Mouse (Mus musculus): ENCODE results near the gene Fto. TPM values are rescaled to one million over a fixed set of nuclear protein-coding genes. Genes with fewer than 3 reads are reported as not detected.

Gene Fto
- 105 and 110 TPM in 2 replicates for polyA plus RNA-seq (2014; fragmentation: Nextera tagmentation; extraction: Ambion mirVana)

DNA sequence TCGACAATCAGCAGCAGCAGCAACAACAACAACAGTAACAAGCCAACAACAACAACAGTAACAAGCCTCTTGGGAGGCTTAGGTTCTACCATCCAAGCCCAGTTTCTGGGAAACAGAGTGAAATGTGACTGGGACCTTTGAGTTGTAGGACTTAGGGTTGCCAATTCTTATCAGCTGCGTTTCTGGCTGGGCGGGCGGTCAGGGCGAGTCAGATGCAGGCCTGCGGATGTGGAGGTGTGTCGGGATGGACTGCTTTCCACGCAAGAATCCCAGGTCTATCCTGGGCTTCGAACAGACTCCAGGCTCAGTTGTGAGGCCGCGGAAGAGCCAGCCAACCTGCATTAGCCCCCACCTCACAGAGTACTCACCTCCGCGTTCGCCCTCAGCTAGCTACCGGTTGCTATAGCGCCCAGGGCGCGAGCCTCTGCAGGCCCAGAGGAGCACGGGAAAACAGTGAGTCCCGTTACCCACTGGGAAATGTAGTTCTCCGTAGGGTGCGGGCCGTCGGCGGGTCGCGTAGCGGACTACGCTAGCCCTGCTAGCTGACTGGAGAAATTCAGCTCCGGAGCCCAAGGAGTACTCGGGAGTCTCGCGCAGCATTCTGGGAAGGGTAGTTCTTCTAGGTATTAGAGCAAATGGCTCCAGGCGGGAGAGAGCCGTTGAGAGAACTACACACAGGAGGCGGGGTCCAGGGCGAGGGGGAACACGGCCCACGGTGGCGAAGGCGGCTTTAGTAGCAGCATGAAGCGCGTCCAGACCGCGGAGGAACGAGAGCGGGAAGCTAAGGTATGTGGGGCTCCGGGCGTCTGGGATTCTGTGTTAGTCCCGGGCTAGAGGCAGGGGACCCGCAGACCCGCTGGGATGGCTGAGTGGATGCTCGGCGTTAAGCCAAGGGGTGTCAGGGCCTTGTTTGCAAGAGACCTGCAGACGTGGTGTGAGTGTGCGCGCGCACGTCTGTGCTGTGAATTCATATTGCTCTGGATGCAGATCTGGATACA, at the start of gene Fto, which contains the start of gene Rpgrip1l:
Gene Fto (plus strand): TSS at position 691 of the 998 bp plus-strand sequence.
Gene Rpgrip1l (minus strand): TSS at position 428 of the 998 bp plus-strand sequence.
- Histone ChIP-seq H3K9me3 (ENCODE audit: control insufficient read depth, low read length) (no peaks in the 10 kb centered on the region), H3K4me3 (ENCODE audit: low read depth, low read length) (peak within 1 kb of the TSS; percentile 83), H3K27ac (ENCODE audit: low read depth, low read length) (no peak within 1 kb of the TSS), H3K4me2 (peak within 1 kb of the TSS; percentile 80), H3K27me3 (ENCODE audit: control insufficient read depth, insufficient read depth, low read length) (no peaks in the 10 kb centered on the region), H3K9ac (ENCODE audit: low read length) (peak within 1 kb of the TSS; percentile 92), H3K36me3 (ENCODE audit: control insufficient read depth, insufficient read depth, low read length) (no peaks in the 10 kb centered on the region), H3K4me1 (ENCODE audit: control insufficient read depth, insufficient read depth, low read length) (peaks cover 15% of the 10 kb centered on the region)
- ATAC-seq (ENCODE audit: low FRiP score) (peak; percentile 99), DNase-seq (ENCODE audit: low spot score, missing footprints) (peak; percentile 99)
- WGBS: 1% methylated on average over 59 of the region's 59 CpGs

DNA sequence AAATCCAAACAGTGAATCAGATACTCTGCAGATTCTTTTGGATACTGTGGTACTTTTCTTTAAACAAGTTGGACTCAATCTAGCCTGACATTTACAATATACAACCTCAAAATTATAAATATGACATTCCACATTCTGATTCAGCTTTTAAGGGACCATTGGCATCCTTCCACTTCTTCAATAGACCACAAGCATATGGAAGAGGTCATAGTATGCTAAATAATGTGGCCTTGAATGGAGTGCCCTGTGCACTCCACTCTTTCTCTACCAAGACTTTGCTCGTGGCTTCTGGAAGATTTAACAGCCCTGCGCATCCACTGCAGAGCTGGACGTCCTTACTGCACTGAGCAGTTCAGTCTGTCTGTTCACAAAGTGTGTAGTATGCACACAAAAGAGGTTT, 49.4 kb upstream of the Fto start:
- H3K9ac ChIP-seq (ENCODE audit: low read length): no peak overlapping the region
- H3K4me2 ChIP-seq: no peak overlapping the region
- H3K36me3 ChIP-seq (ENCODE audit: control insufficient read depth, insufficient read depth, low read length): no peaks in the 10 kb centered on the region
- H3K27ac ChIP-seq (ENCODE audit: low read depth, low read length): no peak overlapping the region
- no peak for ATAC-seq (ENCODE audit: low FRiP score)
- 82% methylated on average over 3 of the region's 3 CpGs for WGBS
- no peaks in the 10 kb centered on the region for H3K9me3 ChIP-seq (ENCODE audit: control insufficient read depth, low read length)
- no peaks in the 10 kb centered on the region for H3K4me1 ChIP-seq (ENCODE audit: control insufficient read depth, insufficient read depth, low read length)
- H3K27me3 ChIP-seq (ENCODE audit: control insufficient read depth, insufficient read depth, low read length): no peaks in the 10 kb centered on the region
- no peak overlapping the region for H3K4me3 ChIP-seq (ENCODE audit: low read depth, low read length)
- no peak for DNase-seq (ENCODE audit: low spot score, missing footprints)

DNA sequence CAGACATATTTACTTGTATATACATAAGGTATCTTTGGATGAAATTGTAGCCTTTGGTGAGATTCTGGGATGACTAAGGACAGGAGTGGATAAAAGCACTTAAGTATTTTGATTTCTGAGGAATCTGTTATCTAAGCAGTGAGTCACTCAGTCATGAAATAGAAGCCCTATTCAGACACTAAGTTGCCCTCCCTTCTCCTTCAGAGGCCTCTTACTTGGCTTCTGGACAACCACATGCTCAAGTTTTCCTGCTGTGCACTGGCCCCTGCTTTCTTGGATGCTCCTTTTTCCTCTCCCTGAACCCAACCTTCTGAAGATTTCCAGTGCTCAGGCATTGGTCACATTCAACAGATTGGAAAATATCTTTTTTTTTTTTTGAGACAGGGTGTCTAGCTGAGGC, 48.8 kb upstream of the Fto start:
- Histone ChIP-seq H3K36me3 (ENCODE audit: control insufficient read depth, insufficient read depth, low read length) (no peaks in the 10 kb centered on the region), H3K4me3 (ENCODE audit: low read depth, low read length) (no peak overlapping the region), H3K9ac (ENCODE audit: low read length) (no peak overlapping the region), H3K4me1 (ENCODE audit: control insufficient read depth, insufficient read depth, low read length) (no peaks in the 10 kb centered on the region), H3K4me2 (no peak overlapping the region), H3K27me3 (ENCODE audit: control insufficient read depth, insufficient read depth, low read length) (no peaks in the 10 kb centered on the region), H3K27ac (ENCODE audit: low read depth, low read length) (no peak overlapping the region), H3K9me3 (ENCODE audit: control insufficient read depth, low read length) (no peaks in the 10 kb centered on the region)
- ATAC-seq (ENCODE audit: low FRiP score) (no peak), DNase-seq (ENCODE audit: low spot score, missing footprints) (no peak)

GRCm38 (mm10) chr8:91269374-91269958, 43.9 kb upstream of the Fto start:
- Histone ChIP-seq H3K9ac (ENCODE audit: low read length) (no peak overlapping the region), H3K9me3 (ENCODE audit: control insufficient read depth, low read length) (no peaks in the 10 kb centered on the region), H3K4me2 (no peak overlapping the region), H3K4me3 (ENCODE audit: low read depth, low read length) (no peak overlapping the region), H3K4me1 (ENCODE audit: control insufficient read depth, insufficient read depth, low read length) (no peaks in the 10 kb centered on the region), H3K27ac (ENCODE audit: low read depth, low read length) (no peak overlapping the region), H3K36me3 (ENCODE audit: control insufficient read depth, insufficient read depth, low read length) (no peaks in the 10 kb centered on the region), H3K27me3 (ENCODE audit: control insufficient read depth, insufficient read depth, low read length) (no peaks in the 10 kb centered on the region)
- 81% methylated on average over 2 of the region's 2 CpGs for WGBS
- DNase-seq (ENCODE audit: low spot score, missing footprints) (no peak), ATAC-seq (ENCODE audit: low FRiP score) (no peak)

DNA sequence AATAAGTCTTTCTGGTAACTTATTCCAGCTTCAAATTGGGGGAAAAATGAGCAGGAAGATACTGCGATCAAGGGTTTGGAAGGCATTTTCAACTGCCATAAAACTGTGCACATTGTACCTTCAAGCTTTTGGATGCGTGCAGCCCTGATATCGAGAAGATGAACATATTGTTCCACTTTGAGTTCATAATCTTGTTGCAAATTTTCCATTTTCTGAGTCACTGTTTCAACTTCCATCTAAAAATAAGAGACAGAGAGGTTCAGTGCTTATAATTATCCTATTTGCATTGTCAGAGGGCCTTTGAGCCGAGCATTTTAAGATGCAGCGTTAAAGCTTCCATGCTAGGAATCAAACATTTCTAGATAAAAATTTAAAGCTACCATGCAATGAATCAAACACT, 39.8 kb upstream of the Fto start:
- Histone ChIP-seq H3K4me1 (ENCODE audit: control insufficient read depth, insufficient read depth, low read length) (no peaks in the 10 kb centered on the region), H3K4me2 (no peak overlapping the region), H3K9me3 (ENCODE audit: control insufficient read depth, low read length) (no peaks in the 10 kb centered on the region; the same call in 1 of the 2 replicates), H3K4me3 (ENCODE audit: low read depth, low read length) (no peak overlapping the region), H3K27ac (ENCODE audit: low read depth, low read length) (no peak overlapping the region), H3K27me3 (ENCODE audit: control insufficient read depth, insufficient read depth, low read length) (no peaks in the 10 kb centered on the region), H3K36me3 (ENCODE audit: control insufficient read depth, insufficient read depth, low read length) (no peaks in the 10 kb centered on the region; the same call in 1 of the 2 replicates), H3K9ac (ENCODE audit: low read length) (no peak overlapping the region)
- ATAC-seq (ENCODE audit: low FRiP score): no peak
- no peak for DNase-seq (ENCODE audit: low spot score, missing footprints)
- WGBS: 95% methylated on average over 5 of the region's 5 CpGs

DNA sequence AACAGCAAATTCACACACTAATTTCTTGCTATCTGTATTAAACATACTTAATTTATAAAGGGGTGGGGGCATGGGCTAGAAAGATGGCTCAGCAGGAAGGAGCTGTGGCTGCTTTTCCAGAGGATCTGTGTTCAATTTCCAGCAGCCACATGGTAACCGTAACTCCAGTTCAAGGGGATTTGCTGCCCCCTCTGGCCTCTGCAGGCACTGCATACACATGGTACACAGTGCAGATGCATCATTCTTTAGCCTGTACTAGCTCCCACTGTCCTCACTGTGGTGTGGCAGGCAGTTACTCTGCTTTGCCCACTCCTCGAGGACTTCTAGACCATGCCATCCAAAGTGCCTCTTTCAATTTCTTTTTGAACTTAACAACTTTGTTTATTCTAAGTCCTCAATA, 37.0 kb upstream of the Fto start:
- WGBS: 89% methylated on average over 2 of the region's 2 CpGs
- H3K27ac ChIP-seq (ENCODE audit: low read depth, low read length): no peak overlapping the region
- no peak for ATAC-seq (ENCODE audit: low FRiP score)
- H3K36me3 ChIP-seq (ENCODE audit: control insufficient read depth, insufficient read depth, low read length): no peaks in the 10 kb centered on the region; the same call in 1 of the 2 replicates
- H3K4me3 ChIP-seq (ENCODE audit: low read depth, low read length): no peak overlapping the region
- no peak overlapping the region for H3K4me2 ChIP-seq
- no peaks in the 10 kb centered on the region; the same call in 1 of the 2 replicates for H3K9me3 ChIP-seq (ENCODE audit: control insufficient read depth, low read length)
- H3K4me1 ChIP-seq (ENCODE audit: control insufficient read depth, insufficient read depth, low read length): no peaks in the 10 kb centered on the region
- H3K9ac ChIP-seq (ENCODE audit: low read length): no peak overlapping the region
- H3K27me3 ChIP-seq (ENCODE audit: control insufficient read depth, insufficient read depth, low read length): no peaks in the 10 kb centered on the region
- DNase-seq (ENCODE audit: low spot score, missing footprints): no peak

DNA sequence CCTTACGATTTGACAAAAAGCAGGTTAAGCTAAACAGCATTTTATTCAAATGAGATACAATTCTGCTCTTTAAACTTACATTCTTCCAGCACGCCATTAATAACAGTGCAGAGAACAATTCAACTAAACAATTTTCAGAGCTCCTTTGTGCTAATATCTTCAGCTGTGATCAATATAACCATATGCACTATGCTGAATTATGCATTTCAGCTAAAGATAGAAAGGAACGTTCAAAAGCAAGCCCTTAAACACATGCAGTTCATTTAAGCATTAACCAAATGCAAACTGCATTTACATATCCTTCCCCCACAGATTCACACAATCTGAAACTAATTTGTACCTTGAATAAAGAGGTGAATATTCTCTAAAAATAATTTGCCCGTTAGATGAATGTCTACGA, 35.3 kb upstream of the Fto start:
- H3K27ac ChIP-seq (ENCODE audit: low read depth, low read length): no peak overlapping the region
- ATAC-seq (ENCODE audit: low FRiP score) (no peak), DNase-seq (ENCODE audit: low spot score, missing footprints) (no peak)
- no peaks in the 10 kb centered on the region; the same call in 1 of the 2 replicates for H3K9me3 ChIP-seq (ENCODE audit: control insufficient read depth, low read length)
- H3K9ac ChIP-seq (ENCODE audit: low read length): no peak overlapping the region
- H3K4me2 ChIP-seq: no peak overlapping the region
- H3K27me3 ChIP-seq (ENCODE audit: control insufficient read depth, insufficient read depth, low read length): no peaks in the 10 kb centered on the region
- H3K4me1 ChIP-seq (ENCODE audit: control insufficient read depth, insufficient read depth, low read length): no peaks in the 10 kb centered on the region
- H3K4me3 ChIP-seq (ENCODE audit: low read depth, low read length): no peak overlapping the region
- H3K36me3 ChIP-seq (ENCODE audit: control insufficient read depth, insufficient read depth, low read length): no peaks in the 10 kb centered on the region; the same call in 1 of the 2 replicates
- 84% methylated on average over 5 of the region's 5 CpGs for WGBS

- H3K4me1 ChIP-seq (ENCODE audit: control insufficient read depth, insufficient read depth, low read length): no peaks in the 10 kb centered on the region
- WGBS: 88% methylated on average over 11 of the region's 11 CpGs
- no peak for DNase-seq (ENCODE audit: low spot score, missing footprints)
These were observed 32.7 kb upstream of the Fto start for GRCm38 (mm10) chr8:91280467-91281212.

More at GRCm38 (mm10) chr8:91280467-91281212, 32.7 kb upstream of the Fto start:
- Histone ChIP-seq H3K4me3 (ENCODE audit: low read depth, low read length) (no peak overlapping the region), H3K9ac (ENCODE audit: low read length) (no peak overlapping the region), H3K36me3 (ENCODE audit: control insufficient read depth, insufficient read depth, low read length) (no peaks in the 10 kb centered on the region), H3K9me3 (ENCODE audit: control insufficient read depth, low read length) (no peaks in the 10 kb centered on the region; the same call in 1 of the 2 replicates), H3K4me2 (no peak overlapping the region), H3K27me3 (ENCODE audit: control insufficient read depth, insufficient read depth, low read length) (no peaks in the 10 kb centered on the region), H3K27ac (ENCODE audit: low read depth, low read length) (no peak overlapping the region)
- no peak for ATAC-seq (ENCODE audit: low FRiP score)
